Mouse (Mus musculus) layer of hippocampus, adult 9-11 months (tissue): Measurements from ENCODE around the gene Lgals1.
A peak's percentile ranks its signal among the peaks of the same experiment; 100 is the strongest.

ENCODE experiments used
- DNase-seq: peaks from one replicate; pipeline ENCODE4 v3.0.0; 2022

The Lgals1 gene

GRCm38 (mm10) chr15:78913632-78914090, 12.9 kb upstream of the Lgals1 start, which contains the start of gene Pdxp:
Pdxp (plus strand) TSS chr15:78913919.
- peak; percentile 98 for DNase-seq

GRCm38 (mm10) chr15:78914091-78914822, 12.3 kb upstream of the Lgals1 start:
- DNase-seq: no peak

GRCm38 (mm10) chr15:78914823-78915659, 11.5 kb upstream of the Lgals1 start:
- DNase-seq: no peak

DNA sequence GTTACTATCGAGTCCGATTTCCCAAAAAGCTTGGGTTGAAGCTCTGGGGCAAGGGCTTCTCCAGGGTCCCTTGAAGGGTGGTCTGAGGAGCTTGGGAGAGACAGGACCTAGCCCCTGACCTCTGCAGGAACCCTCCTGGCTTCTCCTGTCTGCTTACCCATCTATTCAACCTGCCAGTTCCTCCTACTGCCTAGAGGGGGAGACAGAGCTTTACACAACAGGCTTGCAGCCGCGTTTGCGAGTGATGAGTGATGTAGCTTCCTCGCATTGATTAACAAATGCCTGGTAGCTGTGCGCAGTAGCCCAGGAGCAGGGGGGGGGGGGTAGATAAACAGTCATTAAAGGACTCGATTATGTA, 10.9 kb upstream of the Lgals1 start:
- peak; percentile 88 for DNase-seq

- no peak for DNase-seq
These were observed 10.3 kb upstream of the Lgals1 start for GRCm38 (mm10) chr15:78916052-78916826.

DNA sequence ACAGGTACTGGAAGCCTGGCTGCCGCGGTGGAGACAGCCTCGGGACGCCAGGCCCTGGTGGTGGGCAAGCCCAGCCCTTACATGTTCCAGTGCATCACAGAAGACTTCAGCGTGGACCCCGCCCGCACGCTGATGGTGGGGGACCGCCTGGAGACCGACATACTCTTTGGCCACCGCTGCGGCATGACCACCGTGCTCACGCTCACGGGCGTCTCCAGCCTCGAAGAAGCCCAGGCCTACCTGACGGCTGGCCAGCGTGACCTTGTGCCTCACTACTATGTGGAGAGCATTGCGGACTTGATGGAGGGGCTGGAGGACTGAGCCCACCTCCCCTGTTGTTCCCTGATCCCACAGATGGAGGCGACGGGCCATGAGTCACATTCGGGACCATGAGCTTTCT, 8.4 kb upstream of the Lgals1 start:
- no peak for DNase-seq

DNA sequence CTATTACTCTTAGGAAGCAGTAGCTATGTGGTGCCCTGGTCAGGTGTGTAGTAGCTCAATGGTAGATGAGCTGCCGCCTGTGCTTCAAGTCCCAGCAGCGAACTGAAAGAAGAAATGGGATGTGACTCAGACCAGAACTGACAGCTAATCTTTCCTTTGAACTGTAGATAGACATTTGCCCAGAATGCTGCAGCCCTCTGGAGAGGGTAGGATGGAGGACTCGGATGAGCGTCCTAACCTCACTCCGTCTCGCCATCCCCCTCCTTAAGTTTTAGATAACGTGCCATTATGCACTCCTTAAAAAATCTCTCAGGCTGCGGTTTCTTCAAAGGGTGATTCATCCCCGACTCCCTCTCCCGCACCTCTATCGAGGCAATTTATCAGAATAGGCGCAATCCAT, 6.6 kb upstream of the Lgals1 start:
- DNase-seq: no peak

GRCm38 (mm10) chr15:78922700-78923099, 3.8 kb upstream of the Lgals1 start:
- no peak for DNase-seq

DNA sequence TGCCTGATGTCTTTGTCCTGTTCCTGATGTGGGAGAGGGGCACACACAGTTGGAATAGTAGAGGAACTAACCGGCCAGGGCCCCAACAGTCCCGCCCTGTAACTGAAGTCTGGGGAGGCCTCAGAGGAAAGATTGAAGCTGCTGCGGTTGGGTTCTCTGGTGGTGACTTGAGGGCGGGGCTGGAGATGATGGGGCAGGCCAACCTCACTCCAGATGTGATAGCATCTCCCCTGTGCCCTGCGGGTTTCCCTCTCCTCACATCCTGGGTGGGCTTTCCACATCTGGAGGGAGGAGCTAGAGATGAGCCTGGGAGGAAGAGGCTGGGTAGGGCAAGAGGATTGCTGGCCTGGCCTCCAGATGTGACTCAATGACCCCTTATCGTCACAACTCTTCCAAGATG, 2.9 kb upstream of the Lgals1 start:
- DNase-seq: no peak

GRCm38 (mm10) chr15:78925129-78925528, 1.4 kb upstream of the Lgals1 start:
- no peak for DNase-seq

DNA sequence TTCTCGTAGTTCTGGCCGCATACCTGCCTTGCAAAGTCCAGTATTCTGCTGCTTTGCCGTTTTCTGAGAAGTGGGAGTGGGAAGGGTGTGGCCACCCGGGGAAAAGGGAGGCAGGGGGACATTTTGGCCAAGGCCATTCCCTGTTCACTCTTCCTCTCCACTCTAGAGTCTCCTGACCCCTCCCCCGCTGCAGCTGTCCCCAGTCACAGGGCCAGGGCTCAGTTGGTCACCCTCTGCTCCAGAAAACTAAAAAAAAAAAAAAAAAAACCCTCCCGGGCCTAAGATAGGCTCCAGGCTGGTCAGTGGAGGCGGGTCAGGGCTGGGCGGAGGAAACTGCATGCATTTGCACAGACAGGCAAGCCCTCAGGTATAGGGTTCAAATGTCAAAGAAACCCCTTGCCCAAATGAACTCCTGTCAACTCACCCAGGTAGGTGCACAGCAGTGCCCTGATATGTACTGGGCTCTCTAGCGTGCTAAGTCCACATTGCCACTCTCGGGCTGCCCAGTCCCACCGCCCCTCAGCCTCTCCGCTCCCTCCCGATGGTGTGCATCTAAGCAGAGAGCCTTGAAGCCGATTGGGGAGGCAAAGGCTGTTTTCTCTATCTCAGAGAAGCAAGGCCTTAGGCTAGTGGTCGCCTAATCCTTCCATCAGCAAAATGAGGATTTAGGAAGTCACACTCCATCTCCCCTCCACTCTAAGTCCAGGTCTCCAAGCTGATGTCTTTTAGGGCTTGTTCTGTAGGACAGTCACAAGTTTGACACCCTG, 679 bp downstream of the Lgals1 start:
- DNase-seq: no peak

GRCm38 (mm10) chr15:78927788-78928457, 1.4 kb downstream of the Lgals1 start:
- peak; percentile 63 for DNase-seq

DNA sequence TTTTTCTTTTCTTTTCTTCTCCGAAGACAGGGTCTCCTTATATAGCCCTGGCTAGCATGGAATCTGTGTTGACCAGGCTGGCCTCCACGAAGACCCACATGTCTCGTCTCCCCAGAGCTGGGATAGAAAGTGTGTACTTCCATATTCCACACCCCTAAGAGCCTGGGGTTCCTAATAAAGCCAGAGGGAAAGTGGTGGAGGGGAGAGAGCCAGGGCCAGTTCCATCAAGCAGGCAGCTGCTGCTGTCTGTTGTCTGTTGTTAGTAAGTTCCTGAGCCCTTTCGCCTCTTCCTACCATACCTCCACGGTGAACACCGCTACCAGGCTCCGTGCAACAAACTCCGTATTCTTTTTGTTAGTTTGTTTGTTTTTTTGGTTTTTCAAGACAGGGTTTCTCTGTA, 2.0 kb downstream of the Lgals1 start:
- DNase-seq: no peak

- DNase-seq: no peak
These were observed 3.7 kb downstream of the Lgals1 start for GRCm38 (mm10) chr15:78930192-78930706.

DNA sequence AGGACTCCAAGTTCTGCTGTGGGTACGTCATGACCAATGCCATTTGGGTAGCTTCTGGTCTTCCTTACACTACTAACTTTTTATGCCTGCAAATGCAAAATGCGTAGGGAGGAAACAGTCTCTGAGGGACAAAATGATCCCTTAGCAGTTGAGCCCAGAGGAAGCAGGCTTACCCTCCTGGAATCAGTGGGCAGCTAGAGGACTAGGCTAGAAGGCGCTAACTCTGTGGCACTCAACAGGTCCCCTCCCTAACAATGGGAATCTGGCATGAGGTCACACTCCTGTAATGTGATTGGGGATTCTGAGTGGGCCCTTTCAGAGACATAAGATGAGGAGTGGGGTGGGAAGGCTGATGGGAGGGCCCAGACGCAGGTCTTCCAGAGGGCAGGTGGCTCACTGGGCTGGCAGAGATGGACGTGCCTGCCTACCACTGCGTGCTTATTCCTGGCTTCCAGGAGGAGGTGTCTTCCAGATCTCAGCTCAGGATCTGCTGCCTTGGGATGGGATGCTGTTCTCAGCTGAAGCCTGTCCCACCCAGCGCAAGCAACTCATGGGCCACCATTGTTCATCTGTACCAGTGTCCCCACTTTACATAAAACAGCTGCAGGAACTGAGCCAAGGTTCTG, 4.4 kb downstream of the Lgals1 start:
- no peak for DNase-seq

DNA sequence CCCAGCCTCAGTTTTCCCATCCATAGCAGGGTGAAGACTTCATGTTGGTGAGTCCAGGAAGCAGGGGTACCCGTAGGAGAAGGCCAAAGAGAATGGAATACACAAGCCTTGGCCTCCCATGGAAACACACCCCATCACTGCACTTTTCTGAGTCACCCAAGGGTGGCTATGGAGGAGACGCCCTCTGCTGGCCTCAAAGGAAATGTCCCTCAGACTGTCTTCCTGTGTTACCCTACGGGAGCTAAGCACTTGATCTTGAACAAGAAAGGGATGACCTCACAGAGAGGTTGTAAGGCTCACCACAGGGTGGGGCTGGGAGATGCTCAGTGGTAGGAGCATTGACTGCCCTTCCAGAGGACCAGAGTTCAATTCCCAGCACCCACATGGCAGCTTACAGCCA, 5.1 kb downstream of the Lgals1 start:
- peak; percentile 41 for DNase-seq

DNA sequence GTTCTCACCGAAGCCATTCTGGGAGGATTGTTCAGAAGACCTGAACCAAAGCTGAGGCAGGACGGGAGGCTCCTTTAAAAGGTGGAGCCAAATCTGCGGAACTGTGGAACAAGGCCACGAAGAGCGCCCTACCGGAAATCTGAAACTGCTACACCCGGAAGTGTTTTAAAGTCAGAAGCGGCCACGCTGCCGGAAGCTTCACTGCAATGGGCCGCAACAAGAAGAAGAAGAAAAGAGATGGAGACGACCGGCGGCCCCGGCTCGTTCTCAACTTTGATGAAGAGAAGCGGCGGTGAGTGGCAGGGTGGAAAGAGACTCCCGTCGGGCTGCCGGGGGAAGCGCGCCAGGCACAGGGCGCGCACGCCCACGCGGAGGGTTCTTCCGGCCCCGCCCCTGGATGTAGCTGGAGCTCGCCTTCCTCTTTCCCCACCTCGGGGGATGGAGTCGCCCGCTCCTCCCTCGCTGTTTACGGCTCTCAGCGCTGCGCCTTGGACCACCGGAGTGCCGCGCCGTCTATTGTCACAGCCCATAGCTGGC, 8.3 kb downstream of the Lgals1 start, which contains the start of gene Nol12:
Nol12 (plus strand) TSS at position 150 of the 537 bp plus-strand sequence.
- peak; percentile 83 for DNase-seq

DNA sequence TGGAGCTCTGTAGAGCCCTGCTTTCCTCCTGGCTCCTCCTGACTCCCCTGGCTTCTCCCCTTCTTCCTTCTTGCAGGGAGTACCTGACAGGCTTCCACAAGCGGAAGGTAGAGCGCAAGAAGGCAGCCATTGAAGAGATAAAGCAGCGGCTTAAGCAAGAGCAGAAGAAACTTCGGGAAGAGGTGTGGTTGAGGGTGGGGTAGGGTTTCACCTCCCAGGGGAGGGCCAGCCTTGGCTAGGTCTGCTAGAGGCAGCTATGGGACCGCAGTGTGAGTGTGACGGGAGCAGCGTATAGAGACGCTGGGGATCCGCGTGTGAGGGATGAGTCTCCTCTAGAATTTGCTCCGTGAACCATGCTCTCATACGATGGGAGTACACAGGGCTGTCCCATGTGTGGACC, 9.9 kb downstream of the Lgals1 start:
- DNase-seq: no peak

- DNase-seq: no peak
These were observed 10.8 kb downstream of the Lgals1 start for GRCm38 (mm10) chr15:78937311-78937710.

GRCm38 (mm10) chr15:78937963-78938362, 11.4 kb downstream of the Lgals1 start:
- no peak for DNase-seq

GRCm38 (mm10) chr15:78940325-78940724, 13.8 kb downstream of the Lgals1 start:
- DNase-seq: no peak
